Mouse (Mus musculus) spleen, postnatal 4 days (tissue): Measurements from ENCODE around the gene Tuba1b.
"Not testable (repeated sequence)": the region's sequence is repeated elsewhere in the genome, so short reads cannot be mapped to it uniquely, and the experiment has no call there.

Source experiments
- DNase-seq, 2 experiments: peaks; one replicate each; pipeline ENCODE4 v3.0.0; 2022; ENCODE audit warnings: low spot score in 2 of 2

Gene Tuba1b

DNA sequence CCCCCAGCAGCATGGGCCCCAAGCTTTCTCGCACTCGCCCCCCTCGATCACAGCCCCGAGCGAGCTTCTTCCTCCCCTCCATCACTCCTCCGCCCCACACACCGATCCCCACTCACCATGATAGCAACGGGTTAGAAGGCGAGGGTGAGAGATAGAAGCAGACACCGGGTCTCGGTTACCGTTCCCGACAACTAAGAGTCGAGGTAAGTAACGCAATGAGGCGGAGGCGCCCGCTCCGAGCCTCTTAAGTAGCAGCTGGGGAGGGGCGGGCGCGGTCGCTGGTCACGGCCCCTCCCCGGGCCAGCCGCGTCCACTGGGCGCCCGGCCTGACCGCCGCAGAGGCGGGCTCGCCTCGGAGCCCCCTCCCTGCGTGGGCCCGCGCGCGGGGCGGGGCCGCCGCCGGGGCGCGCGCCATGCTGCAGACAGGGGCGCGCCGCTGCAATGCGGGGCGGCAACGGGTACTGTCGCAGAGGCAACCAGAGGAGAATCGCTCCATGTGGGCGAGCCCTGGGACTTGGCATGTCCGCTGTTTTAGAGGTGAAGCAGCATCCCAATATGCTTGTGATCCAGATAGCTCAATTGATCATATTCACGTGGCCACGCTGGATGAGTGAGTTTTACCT, at the start of gene Tuba1b:
TSS of gene Tuba1b (minus strand) at position 349 of the 623 bp plus-strand sequence.
- peak; percentile 92 to 95 for DNase-seq

- DNase-seq = no peak
Measured at GRCm38 (mm10) chr15:98983431-98984081, 49.2 kb upstream of the Tuba1b start.

- DNase-seq = no peak
Measured at GRCm38 (mm10) chr15:98982100-98982499, 47.7 kb upstream of the Tuba1b start.

- DNase-seq = no peak
Measured at GRCm38 (mm10) chr15:98980012-98980614, 45.7 kb upstream of the Tuba1b start.

GRCm38 (mm10) chr15:98978409-98979172, 44.2 kb upstream of the Tuba1b start:
- DNase-seq = no peak

DNA sequence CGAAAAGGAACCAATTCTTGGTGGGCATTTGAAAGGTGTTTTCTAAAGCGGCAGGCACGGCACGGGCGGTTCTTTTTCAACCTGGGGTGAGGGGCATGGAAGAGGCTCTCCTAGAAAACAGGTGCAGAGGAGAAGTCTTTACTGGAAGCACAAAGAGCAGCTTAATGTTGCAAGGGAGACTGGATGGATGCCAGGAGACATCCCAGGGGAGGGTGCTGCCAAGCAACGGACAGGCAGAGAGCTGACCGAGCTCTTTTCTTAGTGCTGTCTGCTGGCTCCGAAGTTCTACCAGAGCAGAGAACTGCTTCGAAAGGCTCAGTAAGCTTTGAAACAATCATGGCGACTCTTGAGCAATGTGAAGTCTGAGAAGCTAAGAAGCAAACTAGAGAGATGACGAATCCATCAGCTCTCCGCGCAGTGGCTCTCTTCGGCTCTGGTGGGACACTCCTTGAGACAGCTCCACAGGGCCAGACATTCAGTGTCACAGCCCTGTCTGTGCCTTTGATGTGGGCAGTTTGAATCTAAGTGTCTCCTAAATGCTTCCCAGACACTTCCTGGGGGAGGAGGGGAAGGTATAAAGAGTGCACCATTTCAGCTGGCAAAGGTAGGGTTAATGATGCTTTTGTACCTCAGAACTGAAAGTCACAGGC, 43.5 kb upstream of the Tuba1b start:
- no peak for DNase-seq

- DNase-seq = no peak
Measured at GRCm38 (mm10) chr15:98976763-98977758, 42.7 kb upstream of the Tuba1b start.

GRCm38 (mm10) chr15:98973015-98973614, 38.8 kb upstream of the Tuba1b start:
- DNase-seq = no peak

GRCm38 (mm10) chr15:98971576-98972320, 37.4 kb upstream of the Tuba1b start:
- DNase-seq = not testable (repeated sequence)

DNA sequence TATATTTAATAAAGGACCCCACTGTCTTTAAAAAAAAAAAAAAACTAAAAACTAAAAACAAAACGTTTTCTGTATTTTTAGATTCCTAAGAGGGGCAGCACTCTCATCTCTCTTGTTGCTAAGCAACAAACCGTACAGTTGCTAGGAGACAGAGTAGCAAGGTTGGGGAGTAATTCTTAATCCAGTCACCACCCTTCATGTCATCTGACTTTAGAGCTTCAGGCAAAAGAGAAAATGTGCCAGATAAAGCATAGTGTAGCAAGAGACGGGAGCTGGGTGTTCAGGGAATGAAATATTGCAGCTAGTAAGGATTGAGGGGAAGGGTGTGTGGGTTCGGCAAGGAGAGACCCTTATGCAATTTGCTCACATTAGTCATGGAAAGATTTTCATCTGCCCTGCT, 36.7 kb upstream of the Tuba1b start:
- DNase-seq = no peak

DNA sequence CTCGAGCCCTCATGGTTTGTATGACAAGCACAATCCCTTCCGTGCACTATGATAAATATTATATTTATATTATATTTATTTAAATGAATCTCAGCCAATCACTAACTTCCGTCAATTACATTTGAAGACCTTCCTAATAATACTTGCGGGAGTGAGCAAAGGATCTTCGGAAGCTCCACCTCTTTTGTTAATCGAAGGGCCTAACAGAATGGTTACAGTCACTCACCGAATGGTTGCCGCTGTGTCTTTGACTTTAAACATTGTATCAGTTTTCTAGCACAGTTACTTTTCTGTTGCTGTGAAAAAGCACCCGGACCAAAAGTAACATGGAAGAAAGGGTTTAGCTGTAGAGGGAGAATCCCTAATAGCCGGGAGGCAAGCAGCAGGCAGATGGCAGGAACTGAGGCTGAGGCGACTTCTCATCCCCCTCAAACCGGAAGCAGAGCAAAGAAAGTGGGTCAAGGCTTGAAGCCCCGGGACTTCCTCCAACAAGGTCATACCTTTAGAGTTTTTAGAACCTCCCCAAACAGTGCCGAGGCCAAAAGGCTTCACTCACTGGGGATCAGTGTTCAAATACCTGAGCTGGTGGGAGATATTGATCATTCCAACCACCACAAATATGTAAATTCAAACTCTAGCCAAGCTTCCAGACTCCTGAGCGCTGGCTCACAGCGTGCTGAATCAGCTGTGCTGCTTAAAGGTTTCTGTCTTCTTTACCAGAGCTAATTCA, 35.2 kb upstream of the Tuba1b start:
- no peak for DNase-seq

- no peak for DNase-seq
Measured at GRCm38 (mm10) chr15:98968701-98969371, 34.5 kb upstream of the Tuba1b start.

DNA sequence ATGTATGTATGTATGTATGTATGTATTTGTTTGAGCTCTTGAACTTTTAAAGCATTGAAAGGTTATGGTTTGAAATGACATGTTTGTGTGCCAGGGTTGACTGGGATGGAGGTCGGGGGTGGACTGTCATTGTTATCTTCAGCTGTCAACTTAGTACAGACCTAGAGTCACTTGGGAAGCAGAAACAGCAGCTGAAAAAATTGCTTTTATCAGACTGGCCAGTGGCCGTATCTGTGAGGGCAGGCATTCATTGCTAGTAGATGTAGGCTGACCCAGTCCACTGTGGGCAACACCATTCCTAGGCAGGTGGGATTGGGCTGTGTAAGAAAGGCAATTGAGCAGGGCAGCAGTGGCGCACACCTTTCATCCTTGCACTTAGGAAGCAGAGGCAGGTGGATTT, 25.2 kb upstream of the Tuba1b start:
- no peak for DNase-seq

- no peak for DNase-seq
Measured at GRCm38 (mm10) chr15:98958901-98959420, 24.6 kb upstream of the Tuba1b start.

DNA sequence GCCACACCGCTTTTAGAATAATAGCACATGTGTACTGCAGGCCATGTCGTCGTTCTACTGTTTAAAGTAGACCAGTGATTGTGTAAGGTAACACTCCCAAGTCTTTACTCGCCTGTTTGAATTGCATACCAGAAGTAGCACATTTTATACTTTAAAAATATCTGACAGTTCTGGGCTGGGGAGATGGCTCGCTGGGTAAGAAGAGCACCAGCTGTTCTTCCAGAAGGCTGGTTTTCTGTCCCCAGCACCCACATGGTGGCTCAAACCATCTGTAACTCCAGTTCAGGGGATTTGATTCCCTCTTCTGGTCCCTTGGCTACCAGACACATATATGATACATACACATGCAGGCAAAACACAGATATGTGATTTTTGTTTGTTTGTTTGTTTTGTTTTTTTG, 23.1 kb upstream of the Tuba1b start:
- DNase-seq = no peak

- no peak for DNase-seq
Measured at GRCm38 (mm10) chr15:98956000-98956399, 21.6 kb upstream of the Tuba1b start.

DNA sequence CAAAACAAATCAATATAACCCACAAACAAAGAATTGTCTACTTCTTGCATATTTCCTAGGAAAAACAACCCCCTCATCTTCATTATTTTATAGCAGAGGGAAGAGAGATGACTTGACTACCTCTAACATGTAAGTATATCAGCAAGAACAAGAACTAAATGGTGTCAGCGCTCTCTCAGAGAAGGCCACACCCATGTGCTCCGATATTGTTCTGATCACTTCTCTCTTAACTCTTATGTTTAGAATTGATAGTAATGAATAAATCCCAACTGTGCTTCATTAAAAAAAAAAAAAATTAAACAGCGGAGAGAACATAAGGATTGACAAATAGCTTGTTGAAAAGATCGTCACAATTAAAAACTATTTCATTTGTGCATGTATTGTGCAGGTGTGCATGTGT, 21.0 kb upstream of the Tuba1b start:
- no peak for DNase-seq
